Mouse (Mus musculus) regulatory T cell (primary cell): ENCODE measurements around the gene C4bp.
"Not testable (repeated sequence)": the region's sequence is repeated elsewhere in the genome, so short reads cannot be mapped to it uniquely, and the experiment has no call there.

Source experiments
- in situ Hi-C: fragments of 300-600 bp; cut with MboI, MseI; formaldehyde crosslinking; loops from one replicate; pipeline ENCODE4 v1.15.1; 2025; ENCODE audit warnings: high pct_unique_total_duplicates

Gene C4bp

GRCm38 (mm10) chr1:130661454-130661853 is at the start of gene C4bp:
Gene C4bp, minus strand, starts transcription at chr1:130661632.
- in situ Hi-C loops: no loop called here

GRCm38 (mm10) chr1:130710283-130711080 is 49.0 kb upstream of the C4bp start:
- in situ Hi-C loops: no loop called here

GRCm38 (mm10) chr1:130703613-130704012 is 42.2 kb upstream of the C4bp start:
- in situ Hi-C loops: no loop called here

- in situ Hi-C loops: no loop called here
Observed at GRCm38 (mm10) chr1:130701976-130702375, 40.5 kb upstream of the C4bp start.

GRCm38 (mm10) chr1:130699937-130700633 is 38.7 kb upstream of the C4bp start:
- in situ Hi-C loops: loop anchor here (5.0 kb wide), 1 partner anchor 357 kb away; no protein-coding TSS in a partner anchor

GRCm38 (mm10) chr1:130698601-130699000 is 37.2 kb upstream of the C4bp start:
- in situ Hi-C loops: loop anchor here (5.0 kb wide), 1 partner anchor 359 kb away; no protein-coding TSS in a partner anchor

GRCm38 (mm10) chr1:130683905-130684304 is 22.5 kb upstream of the C4bp start:
- in situ Hi-C loops: no loop called here

GRCm38 (mm10) chr1:130681656-130682413 is 20.4 kb upstream of the C4bp start:
- in situ Hi-C loops: no loop called here

- in situ Hi-C loops: no loop called here
Observed at GRCm38 (mm10) chr1:130681075-130681474, 19.6 kb upstream of the C4bp start.

GRCm38 (mm10) chr1:130678551-130678950 is 17.1 kb upstream of the C4bp start:
- in situ Hi-C loops: no loop called here

GRCm38 (mm10) chr1:130663576-130663975 is 2.1 kb upstream of the C4bp start:
- in situ Hi-C loops: not testable (repeated sequence)

- in situ Hi-C loops: not testable (repeated sequence)
Observed at GRCm38 (mm10) chr1:130659641-130660040, 1.8 kb downstream of the C4bp start.

- in situ Hi-C loops: no loop called here
Observed at GRCm38 (mm10) chr1:130644103-130644502, 17.3 kb downstream of the C4bp start.

GRCm38 (mm10) chr1:130640967-130641366 is 20.5 kb downstream of the C4bp start:
- in situ Hi-C loops: no loop called here

- in situ Hi-C loops: loop anchor here (5.0 kb wide), 2 partner anchors 57 to 82 kb away; no protein-coding TSS in a partner anchor
Observed at GRCm38 (mm10) chr1:130633761-130634410, 27.5 kb downstream of the C4bp start.

GRCm38 (mm10) chr1:130633316-130633715 is 28.1 kb downstream of the C4bp start:
- in situ Hi-C loops: loop anchor here (5.0 kb wide), 2 partner anchors 56 to 81 kb away; no protein-coding TSS in a partner anchor

- in situ Hi-C loops: no loop called here
Observed at GRCm38 (mm10) chr1:130629521-130629920, 31.9 kb downstream of the C4bp start, which contains the start of gene Zp3r. Gene Zp3r, minus strand, starts transcription at chr1:130629621.

- in situ Hi-C loops: no loop called here
Observed at GRCm38 (mm10) chr1:130596291-130596690, 65.1 kb downstream of the C4bp start.

- in situ Hi-C loops: no loop called here
Observed at GRCm38 (mm10) chr1:130588659-130589058, 72.8 kb downstream of the C4bp start.
